Mouse (Mus musculus) heart, embryonic 14.5 days (tissue): ENCODE measurements around the gene Ifi27l2a. TPM values are rescaled to one million over a fixed set of nuclear protein-coding genes. Genes with fewer than 3 reads are reported as not detected.
"Not testable (repeated sequence)": the region's sequence is repeated elsewhere in the genome, so short reads cannot be mapped to it uniquely, and the experiment has no call there.

Experiments used
- ATAC-seq: fragments of 200-750 bp; cut with Nextera tagmentation; 2 replicates; pipeline ENCODE4 v1.8.0; 2017; ENCODE audit warnings: low read depth, moderate TSS enrichment; ENCODE audit not compliant: insufficient number of reproducible peaks, insufficient read depth, low FRiP score
- H3K27ac ChIP-seq, 2 experiments: fragments of 200-500 bp in 1 of 2; fragments of 300-500 bp in 1 of 2; sonication (generic) in 1 of 2; replicated peaks in 1 of 2; 2 replicates each; pipeline ENCODE4 v1.5.1; 2012 to 2014; ENCODE audit warnings: low read depth in 2 of 2, low read length in 2 of 2, control low read depth in 1 of 2, mild to moderate bottlenecking in 1 of 2, mixed read lengths in 1 of 2; ENCODE audit not compliant: control insufficient read depth in 1 of 2, insufficient read depth in 1 of 2
- H3K27me3 ChIP-seq: fragments of 300-500 bp; sonication (generic); 2 replicates; pipeline ENCODE4 v1.6.1; 2014; ENCODE audit warnings: mild to moderate bottlenecking, low read length, control low read depth; ENCODE audit not compliant: control insufficient read depth, insufficient read depth
- H3K36me3 ChIP-seq: fragments of 300-500 bp; sonication (generic); 2 replicates; pipeline ENCODE4 v1.6.1; 2014; ENCODE audit warnings: mild to moderate bottlenecking, control low read depth, low read length, mixed read lengths; ENCODE audit not compliant: control insufficient read depth, insufficient read depth
- H3K4me1 ChIP-seq, 2 experiments: fragments of 200-500 bp in 1 of 2; fragments of 300-500 bp in 1 of 2; sonication (generic) in 1 of 2; 2 replicates each; pipeline ENCODE4 v1.6.1; 2012 to 2014; ENCODE audit warnings: low read length in 2 of 2, control low read depth in 1 of 2, mixed read lengths in 1 of 2; ENCODE audit not compliant: control insufficient read depth in 2 of 2, insufficient read depth in 2 of 2
- H3K4me2 ChIP-seq: fragments of 300-500 bp; sonication (generic); 2 replicates; pipeline ENCODE4 v1.6.1; 2014; ENCODE audit warnings: mild to moderate bottlenecking, low read length
- H3K4me3 ChIP-seq, 2 experiments: fragments of 200-500 bp in 1 of 2; fragments of 300-500 bp in 1 of 2; sonication (generic) in 1 of 2; 2 replicates each; pipeline ENCODE4 v1.5.1; 2012 to 2014; ENCODE audit warnings: low read length in 2 of 2, mild to moderate bottlenecking in 2 of 2, control low read depth in 1 of 2, low read depth in 1 of 2, moderate library complexity in 1 of 2; ENCODE audit not compliant: control insufficient read depth in 1 of 2, insufficient read depth in 1 of 2
- H3K9ac ChIP-seq: fragments of 300-500 bp; sonication (generic); 2 replicates; pipeline ENCODE4 v1.6.1; 2014; ENCODE audit warnings: mild to moderate bottlenecking, low read length
- H3K9me3 ChIP-seq: fragments of 300-500 bp; sonication (generic); 2 replicates; pipeline ENCODE4 v1.6.1; 2016; ENCODE audit warnings: low read length, control low read depth; ENCODE audit not compliant: control insufficient read depth
- WGBS: fragments of 180-500 bp; shearing (Covaris S2); extraction: QIAGEN DNeasy Blood & Tissue Kit; methylation state at CpG from one replicate; pipeline ENCODE4 v1.1.7; 2014; 5-methylcytosine and 5-hydroxymethylcytosine counted together
- polyA plus RNA-seq: library from polyadenylated mRNA; unstranded; fragments of >200 nt; fragmentation: Nextera tagmentation; extraction: Ambion mirVana; gene quantifications from 2 replicates; pipeline ENCODE4 v1.2.1, GENCODE M21; 2014

Ifi27l2a gene
- polyA plus RNA-seq, 1 experiment from 2014 or later, result 17.6 TPM

- WGBS, result 60% methylated on average over 2 of the region's 2 CpGs
- H3K4me3 ChIP-seq, result no peak overlapping the region
- no peaks in the 10 kb centered on the region for H3K4me1 ChIP-seq
- no peak overlapping the region for H3K9ac ChIP-seq
- H3K9me3 ChIP-seq, result no peaks in the 10 kb centered on the region
- H3K27ac ChIP-seq, result no peak overlapping the region
- no peak for ATAC-seq
- H3K4me2 ChIP-seq, result no peak overlapping the region
- H3K27me3 ChIP-seq, result no peaks in the 10 kb centered on the region
- H3K36me3 ChIP-seq, result no peaks in the 10 kb centered on the region
Observed at GRCm38 (mm10) chr12:103482781-103483180, 39.3 kb upstream of the Ifi27l2a start.

GRCm38 (mm10) chr12:103481671-103482070 lies 38.2 kb upstream of the Ifi27l2a start:
- ATAC-seq, result no peak
- Histone ChIP-seq H3K27ac (no peak overlapping the region), H3K27me3 (no peaks in the 10 kb centered on the region), H3K9ac (no peak overlapping the region), H3K36me3 (no peaks in the 10 kb centered on the region), H3K4me3 (no peak overlapping the region), H3K4me1 (no peaks in the 10 kb centered on the region), H3K9me3 (no peaks in the 10 kb centered on the region), H3K4me2 (no peak overlapping the region)
- 64% methylated on average over 5 of the region's 5 CpGs for WGBS

- Histone ChIP-seq H3K4me1 (no peaks in the 10 kb centered on the region), H3K4me2 (no peak overlapping the region), H3K9ac (no peak overlapping the region), H3K27me3 (no peaks in the 10 kb centered on the region), H3K4me3 (no peak overlapping the region), H3K9me3 (no peaks in the 10 kb centered on the region), H3K36me3 (no peaks in the 10 kb centered on the region), H3K27ac (no peak overlapping the region)
- 60% methylated on average over 7 of the region's 7 CpGs for WGBS
- no peak for ATAC-seq
Observed at GRCm38 (mm10) chr12:103477461-103478015, 34.1 kb upstream of the Ifi27l2a start.

GRCm38 (mm10) chr12:103476779-103477389 lies 33.4 kb upstream of the Ifi27l2a start:
- WGBS, result 77% methylated on average over 1 of the region's 1 CpGs
- Histone ChIP-seq H3K9ac (no peak overlapping the region), H3K27ac (no peak overlapping the region), H3K9me3 (no peaks in the 10 kb centered on the region), H3K4me1 (no peaks in the 10 kb centered on the region), H3K4me3 (no peak overlapping the region), H3K27me3 (no peaks in the 10 kb centered on the region), H3K4me2 (no peak overlapping the region), H3K36me3 (no peaks in the 10 kb centered on the region)
- ATAC-seq, result no peak

GRCm38 (mm10) chr12:103474481-103474880 lies 31.0 kb upstream of the Ifi27l2a start:
- H3K9ac ChIP-seq, result no peak overlapping the region
- H3K27me3 ChIP-seq, result no peaks in the 10 kb centered on the region
- H3K36me3 ChIP-seq, result no peaks in the 10 kb centered on the region
- WGBS, result 29% methylated on average over 2 of the region's 2 CpGs
- H3K4me2 ChIP-seq, result no peak overlapping the region
- no peak for ATAC-seq
- no peaks in the 10 kb centered on the region for H3K4me1 ChIP-seq
- H3K9me3 ChIP-seq, result no peaks in the 10 kb centered on the region
- H3K4me3 ChIP-seq, result no peak overlapping the region
- H3K27ac ChIP-seq, result no peak overlapping the region

- 39% methylated on average over 3 of the region's 3 CpGs for WGBS
Observed at GRCm38 (mm10) chr12:103457140-103457539, 13.7 kb upstream of the Ifi27l2a start, which contains the start of gene Ifi27l2b. Gene Ifi27l2b, minus strand, starts transcription at chr12:103457223.

GRCm38 (mm10) chr12:103456727-103457126 lies 13.2 kb upstream of the Ifi27l2a start:
- not testable (repeated sequence) for H3K4me3 ChIP-seq, H3K9me3 ChIP-seq, H3K4me1 ChIP-seq, H3K27me3 ChIP-seq, H3K4me2 ChIP-seq, H3K9ac ChIP-seq, H3K36me3 ChIP-seq, H3K27ac ChIP-seq, ATAC-seq
- no CpG with 5 or more reads among the region's 1 CpGs for WGBS

More at GRCm38 (mm10) chr12:103457140-103457539, 13.7 kb upstream of the Ifi27l2a start, which contains the start of gene Ifi27l2b:
- no peaks in the 10 kb centered on the region for H3K27me3 ChIP-seq
- ATAC-seq, result no peak
- no peaks in the 10 kb centered on the region for H3K9me3 ChIP-seq
- H3K9ac ChIP-seq, result no peak within 1 kb of the TSS
- H3K4me2 ChIP-seq, result no peak within 1 kb of the TSS
- H3K36me3 ChIP-seq, result no peaks in the 10 kb centered on the region
- H3K4me1 ChIP-seq, result no peaks in the 10 kb centered on the region
- no peak within 1 kb of the TSS for H3K27ac ChIP-seq
- H3K4me3 ChIP-seq, result no peak within 1 kb of the TSS

GRCm38 (mm10) chr12:103453361-103453760 lies 9.9 kb upstream of the Ifi27l2a start:
- Histone ChIP-seq H3K27ac (no peak overlapping the region), H3K4me2 (no peak overlapping the region), H3K36me3 (no peaks in the 10 kb centered on the region), H3K27me3 (no peaks in the 10 kb centered on the region), H3K4me3 (no peak overlapping the region), H3K9me3 (no peaks in the 10 kb centered on the region), H3K9ac (no peak overlapping the region), H3K4me1 (no peaks in the 10 kb centered on the region)
- no peak for ATAC-seq
